Mouse (Mus musculus): ENCODE data around the gene Grid2.

- TF ChIP-seq POLR2A (IDR thresholded peaks at IDR 0.05; ENCODE audit: control insufficient read depth, low read depth, low read length): no peak
- TF ChIP-seq CTCF (IDR thresholded peaks at IDR 0.05; ENCODE audit: control insufficient read depth, insufficient read depth, insufficient replicate concordance, low read depth, low read length): no peak
These were observed 1352.3 kb downstream of the Grid2 start for GRCm38 (mm10) chr6:64607942-64608341.
